Mouse (Mus musculus): Measurements from ENCODE around the gene Inpp4b. TPM values are rescaled to one million over a fixed set of nuclear protein-coding genes. Genes with fewer than 3 reads are reported as not detected.

Gene Inpp4b
- polyA plus RNA-seq, 1 experiment: not detected

GRCm38 (mm10) chr8:81612611-81613010, 270.3 kb downstream of the Inpp4b start:
- H3K27ac ChIP-seq (ENCODE audit: insufficient read depth, low read depth, low read length): no peak overlapping the region
- no peaks in the 10 kb centered on the region; the same call in 1 of the 2 replicates for H3K4me1 ChIP-seq (ENCODE audit: control insufficient read depth, insufficient read depth, low read length)
- no peak overlapping the region for H3K4me3 ChIP-seq (ENCODE audit: insufficient read depth, low read depth, low read length)
- WGBS: 46% methylated on average over 2 of the region's 2 CpGs
- TF ChIP-seq POLR2A (IDR thresholded peaks at IDR 0.05; ENCODE audit: insufficient read depth, low read depth, low read length): no peak
- TF ChIP-seq CTCF (IDR thresholded peaks at IDR 0.05; ENCODE audit: insufficient read depth, low read depth, low read length): no peak

GRCm38 (mm10) chr8:81614135-81614534, 271.8 kb downstream of the Inpp4b start:
- WGBS: 64% methylated on average over 1 of the region's 1 CpGs
- Histone ChIP-seq H3K4me3 (ENCODE audit: insufficient read depth, low read depth, low read length) (no peak overlapping the region), H3K4me1 (ENCODE audit: control insufficient read depth, insufficient read depth, low read length) (no peaks in the 10 kb centered on the region; the same call in 1 of the 2 replicates), H3K27ac (ENCODE audit: insufficient read depth, low read depth, low read length) (no peak overlapping the region)
- TF ChIP-seq POLR2A (IDR thresholded peaks at IDR 0.05; ENCODE audit: insufficient read depth, low read depth, low read length) (no peak), CTCF (IDR thresholded peaks at IDR 0.05; ENCODE audit: insufficient read depth, low read depth, low read length) (no peak)

- no peak overlapping the region for H3K27ac ChIP-seq (ENCODE audit: insufficient read depth, low read depth, low read length)
- WGBS: 47% methylated on average over 2 of the region's 2 CpGs
- TF ChIP-seq CTCF (IDR thresholded peaks at IDR 0.05; ENCODE audit: insufficient read depth, low read depth, low read length): no peak
- TF ChIP-seq POLR2A (IDR thresholded peaks at IDR 0.05; ENCODE audit: insufficient read depth, low read depth, low read length): no peak
Measured at GRCm38 (mm10) chr8:81614605-81615004, 272.2 kb downstream of the Inpp4b start.

GRCm38 (mm10) chr8:81615552-81615951, 273.2 kb downstream of the Inpp4b start:
- H3K27ac ChIP-seq (ENCODE audit: insufficient read depth, low read depth, low read length): no peak overlapping the region
- 64% methylated on average over 1 of the region's 1 CpGs for WGBS

More at GRCm38 (mm10) chr8:81614605-81615004, 272.2 kb downstream of the Inpp4b start:
- no peak overlapping the region for H3K4me3 ChIP-seq (ENCODE audit: insufficient read depth, low read depth, low read length)
- H3K4me1 ChIP-seq (ENCODE audit: control insufficient read depth, insufficient read depth, low read length): no peaks in the 10 kb centered on the region; the same call in 1 of the 2 replicates

GRCm38 (mm10) chr8:81618918-81619317, 276.6 kb downstream of the Inpp4b start:
- H3K4me3 ChIP-seq (ENCODE audit: insufficient read depth, low read depth, low read length): no peak overlapping the region
- no peak overlapping the region for H3K27ac ChIP-seq (ENCODE audit: insufficient read depth, low read depth, low read length)
- no peaks in the 10 kb centered on the region; the same call in 1 of the 2 replicates for H3K4me1 ChIP-seq (ENCODE audit: control insufficient read depth, insufficient read depth, low read length)
- no peak for TF ChIP-seq POLR2A (IDR thresholded peaks at IDR 0.05; ENCODE audit: insufficient read depth, low read depth, low read length)
- TF ChIP-seq CTCF (IDR thresholded peaks at IDR 0.05; ENCODE audit: insufficient read depth, low read depth, low read length): no peak
- 97% methylated on average over 3 of the region's 3 CpGs for WGBS

More at GRCm38 (mm10) chr8:81615552-81615951, 273.2 kb downstream of the Inpp4b start:
- TF ChIP-seq CTCF (IDR thresholded peaks at IDR 0.05; ENCODE audit: insufficient read depth, low read depth, low read length) (no peak), POLR2A (IDR thresholded peaks at IDR 0.05; ENCODE audit: insufficient read depth, low read depth, low read length) (no peak)
- no peaks in the 10 kb centered on the region; the same call in 1 of the 2 replicates for H3K4me1 ChIP-seq (ENCODE audit: control insufficient read depth, insufficient read depth, low read length)
- H3K4me3 ChIP-seq (ENCODE audit: insufficient read depth, low read depth, low read length): no peak overlapping the region

GRCm38 (mm10) chr8:81635015-81635414, 292.7 kb downstream of the Inpp4b start:
- TF ChIP-seq CTCF (IDR thresholded peaks at IDR 0.05; ENCODE audit: insufficient read depth, low read depth, low read length) (no peak), POLR2A (IDR thresholded peaks at IDR 0.05; ENCODE audit: insufficient read depth, low read depth, low read length) (no peak)
- Histone ChIP-seq H3K27ac (ENCODE audit: insufficient read depth, low read depth, low read length) (no peak overlapping the region), H3K4me1 (ENCODE audit: control insufficient read depth, insufficient read depth, low read length) (no peaks in the 10 kb centered on the region), H3K4me3 (ENCODE audit: insufficient read depth, low read depth, low read length) (no peak overlapping the region)
- 87% methylated on average over 1 of the region's 1 CpGs for WGBS

GRCm38 (mm10) chr8:81635912-81636583, 293.7 kb downstream of the Inpp4b start:
- H3K4me3 ChIP-seq (ENCODE audit: insufficient read depth, low read depth, low read length): no peak overlapping the region
- H3K27ac ChIP-seq (ENCODE audit: insufficient read depth, low read depth, low read length): no peak overlapping the region
- no peaks in the 10 kb centered on the region for H3K4me1 ChIP-seq (ENCODE audit: control insufficient read depth, insufficient read depth, low read length)
- TF ChIP-seq CTCF (IDR thresholded peaks at IDR 0.05; ENCODE audit: insufficient read depth, low read depth, low read length) (no peak), POLR2A (IDR thresholded peaks at IDR 0.05; ENCODE audit: insufficient read depth, low read depth, low read length) (no peak)
- WGBS: 82% methylated on average over 2 of the region's 2 CpGs

GRCm38 (mm10) chr8:81638478-81638877, 296.1 kb downstream of the Inpp4b start:
- Histone ChIP-seq H3K27ac (ENCODE audit: insufficient read depth, low read depth, low read length) (no peak overlapping the region), H3K4me3 (ENCODE audit: insufficient read depth, low read depth, low read length) (no peak overlapping the region), H3K4me1 (ENCODE audit: control insufficient read depth, insufficient read depth, low read length) (no peaks in the 10 kb centered on the region)
- WGBS: 91% methylated on average over 3 of the region's 3 CpGs
- no peak for TF ChIP-seq POLR2A (IDR thresholded peaks at IDR 0.05; ENCODE audit: insufficient read depth, low read depth, low read length)
- no peak for TF ChIP-seq CTCF (IDR thresholded peaks at IDR 0.05; ENCODE audit: insufficient read depth, low read depth, low read length)

GRCm38 (mm10) chr8:81639820-81640219, 297.5 kb downstream of the Inpp4b start:
- Histone ChIP-seq H3K4me3 (ENCODE audit: insufficient read depth, low read depth, low read length) (no peak overlapping the region), H3K4me1 (ENCODE audit: control insufficient read depth, insufficient read depth, low read length) (no peaks in the 10 kb centered on the region), H3K27ac (ENCODE audit: insufficient read depth, low read depth, low read length) (no peak overlapping the region)
- WGBS: 82% methylated on average over 4 of the region's 4 CpGs
- TF ChIP-seq CTCF (IDR thresholded peaks at IDR 0.05; ENCODE audit: insufficient read depth, low read depth, low read length) (no peak), POLR2A (IDR thresholded peaks at IDR 0.05; ENCODE audit: insufficient read depth, low read depth, low read length) (no peak)

Measured in olfactory bulb, adult 2 months (tissue).